Mouse (Mus musculus): ENCODE measurements around the gene Cd8b1. TPM values are rescaled to one million over a fixed set of nuclear protein-coding genes. Genes with fewer than 3 reads are reported as not detected.

Gene Cd8b1
- not detected in 2 replicates for polyA plus RNA-seq (2016; fragmentation: Nextera tagmentation; extraction: Ambion mirVana)

DNA sequence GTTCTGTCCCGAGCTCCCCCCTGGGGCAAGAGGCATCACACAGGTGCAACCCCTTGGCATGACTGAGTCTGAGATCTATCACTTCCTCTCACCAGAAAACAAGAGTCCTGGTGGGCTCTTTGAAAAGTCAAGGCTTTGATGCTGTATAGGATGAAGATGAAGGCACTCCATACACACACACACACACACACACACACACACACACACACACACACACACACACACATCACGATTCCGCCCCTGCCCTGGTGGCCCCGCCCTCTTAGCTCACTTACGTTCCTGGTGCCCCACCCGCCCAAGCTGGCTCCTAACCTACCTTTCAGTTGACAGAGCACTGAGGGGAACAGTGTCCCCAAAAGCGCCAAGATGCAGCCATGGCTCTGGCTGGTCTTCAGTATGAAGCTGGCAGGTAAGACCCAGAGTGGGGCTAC lies at the start of gene Cd8b1:
Cd8b1 (plus strand) TSS at position 298 of the 431 bp plus-strand sequence.
- 86% methylated on average over 7 of the region's 7 CpGs for WGBS
- Histone ChIP-seq H3K27ac (no peak within 1 kb of the TSS), H3K27me3 (no peaks in the 10 kb centered on the region), H3K9me3 (no peaks in the 10 kb centered on the region), H3K9ac (replicated peaks) (no peak within 1 kb of the TSS), H3K4me1 (replicated peaks) (no peaks in the 10 kb centered on the region), H3K4me3 (replicated peaks) (no peak within 1 kb of the TSS), H3K36me3 (no peaks in the 10 kb centered on the region), H3K4me2 (no peak within 1 kb of the TSS)
- no peak for ATAC-seq (ENCODE audit: insufficient number of reproducible peaks, insufficient read depth, low FRiP score, low TSS enrichment, low read depth)

DNA sequence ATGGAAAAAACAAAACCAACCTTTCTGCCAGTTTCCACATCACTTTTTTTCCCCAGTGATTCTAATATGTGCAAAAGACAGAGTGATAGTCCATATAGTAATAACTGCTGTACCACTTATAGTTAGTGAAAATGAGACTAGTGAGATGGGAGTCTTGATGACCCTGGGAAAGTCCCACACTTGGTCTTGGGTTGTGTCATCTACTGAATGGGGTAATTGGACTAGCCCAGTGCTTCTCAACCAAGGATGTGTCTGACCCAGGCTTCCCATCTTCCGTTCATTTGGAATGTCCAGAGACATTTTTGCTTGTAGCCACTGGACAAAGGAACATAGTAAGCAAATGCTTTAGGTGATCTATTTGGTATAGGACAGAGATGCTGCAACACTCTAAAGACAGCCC lies 48.9 kb upstream of the Cd8b1 start:
- no peak overlapping the region for H3K9ac ChIP-seq (replicated peaks)
- H3K27me3 ChIP-seq = no peaks in the 10 kb centered on the region
- no peak overlapping the region for H3K27ac ChIP-seq
- WGBS = 86% methylated on average over 1 of the region's 1 CpGs
- no peak overlapping the region for H3K4me2 ChIP-seq
- H3K36me3 ChIP-seq = no peaks in the 10 kb centered on the region
- H3K4me3 ChIP-seq (replicated peaks) = no peak overlapping the region
- H3K4me1 ChIP-seq (replicated peaks) = peaks cover 15% of the 10 kb centered on the region
- H3K9me3 ChIP-seq = no peaks in the 10 kb centered on the region
- ATAC-seq (ENCODE audit: insufficient number of reproducible peaks, insufficient read depth, low FRiP score, low TSS enrichment, low read depth) = no peak

DNA sequence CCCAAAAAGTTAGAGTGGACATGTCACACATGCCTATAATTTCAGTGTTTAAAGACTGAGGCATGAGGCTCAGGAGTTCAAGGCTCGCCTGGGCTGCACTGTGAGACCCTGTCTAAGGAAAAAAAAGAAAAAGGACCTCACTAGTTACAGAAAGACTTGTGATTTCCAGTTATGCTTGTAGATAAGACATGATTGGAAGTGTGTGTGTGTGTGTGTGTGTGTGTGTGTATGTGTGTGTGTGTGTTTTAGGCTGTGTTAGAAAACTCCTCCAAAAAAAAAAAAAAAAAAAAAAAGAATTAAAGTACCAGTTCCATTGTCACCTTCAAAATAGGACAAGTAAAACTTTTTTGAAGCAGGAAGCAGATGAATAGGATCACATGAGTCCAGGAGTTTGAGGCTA lies 48.0 kb upstream of the Cd8b1 start:
- Histone ChIP-seq H3K9ac (replicated peaks) (no peak overlapping the region), H3K4me2 (no peak overlapping the region), H3K27me3 (no peaks in the 10 kb centered on the region), H3K36me3 (no peaks in the 10 kb centered on the region), H3K27ac (no peak overlapping the region), H3K4me1 (replicated peaks) (peaks cover 15% of the 10 kb centered on the region), H3K9me3 (no peaks in the 10 kb centered on the region), H3K4me3 (replicated peaks) (no peak overlapping the region)
- no peak for ATAC-seq (ENCODE audit: insufficient number of reproducible peaks, insufficient read depth, low FRiP score, low TSS enrichment, low read depth)
- WGBS = 85% methylated on average over 1 of the region's 1 CpGs

DNA sequence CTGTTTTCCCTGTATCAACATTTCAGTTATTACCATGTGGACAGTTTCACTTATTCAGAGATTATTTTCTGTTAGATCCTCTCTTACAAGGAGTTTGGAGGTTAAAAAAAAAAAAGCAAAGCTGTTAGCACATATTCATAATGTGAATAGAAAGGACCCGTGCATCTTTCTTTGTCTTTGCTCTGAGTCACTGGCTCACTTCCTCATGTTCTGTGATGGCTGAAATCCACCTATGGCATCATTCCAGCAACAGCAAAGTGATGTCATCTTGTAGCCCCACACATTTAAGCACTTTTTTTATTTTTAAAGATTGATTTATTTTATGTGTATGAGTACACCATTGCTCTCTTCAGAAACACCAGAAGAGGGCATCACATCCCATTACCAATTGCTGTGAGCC lies 43.2 kb upstream of the Cd8b1 start:
- Histone ChIP-seq H3K4me3 (replicated peaks) (no peak overlapping the region), H3K9me3 (no peaks in the 10 kb centered on the region), H3K9ac (replicated peaks) (no peak overlapping the region), H3K36me3 (peaks cover 6% of the 10 kb centered on the region), H3K27ac (no peak overlapping the region), H3K27me3 (no peaks in the 10 kb centered on the region), H3K4me1 (replicated peaks) (no peaks in the 10 kb centered on the region), H3K4me2 (no peak overlapping the region)
- ATAC-seq (ENCODE audit: insufficient number of reproducible peaks, insufficient read depth, low FRiP score, low TSS enrichment, low read depth) = no peak
- 81% methylated on average over 1 of the region's 1 CpGs for WGBS

DNA sequence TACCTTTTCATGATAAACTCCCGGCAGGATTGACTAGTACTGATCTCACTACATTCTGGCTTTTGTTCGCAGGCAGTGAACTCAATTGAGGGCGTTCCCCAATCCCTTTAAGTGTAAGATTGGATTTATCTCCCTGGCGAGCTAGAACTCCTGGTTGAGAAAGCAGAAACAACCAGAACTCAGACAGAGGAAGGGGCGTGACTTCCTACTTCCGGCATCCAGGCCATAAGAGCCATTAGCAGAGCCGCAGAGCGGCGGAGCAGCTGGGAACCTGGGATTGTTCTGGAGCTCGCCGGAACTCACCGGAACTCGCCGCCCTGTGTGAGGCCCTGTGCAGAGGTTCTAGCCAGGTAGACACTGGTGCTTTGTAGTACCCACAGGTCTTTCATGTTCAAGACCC lies 29.1 kb upstream of the Cd8b1 start:
- H3K27ac ChIP-seq = no peak overlapping the region
- 94% methylated on average over 14 of the region's 14 CpGs for WGBS
- no peak overlapping the region for H3K4me3 ChIP-seq (replicated peaks)
- no peak for ATAC-seq (ENCODE audit: insufficient number of reproducible peaks, insufficient read depth, low FRiP score, low TSS enrichment, low read depth)
- H3K9ac ChIP-seq (replicated peaks) = no peak overlapping the region
- no peak overlapping the region for H3K4me2 ChIP-seq
- no peaks in the 10 kb centered on the region for H3K9me3 ChIP-seq
- no peaks in the 10 kb centered on the region for H3K27me3 ChIP-seq
- H3K36me3 ChIP-seq = no peaks in the 10 kb centered on the region
- H3K4me1 ChIP-seq (replicated peaks) = no peaks in the 10 kb centered on the region

DNA sequence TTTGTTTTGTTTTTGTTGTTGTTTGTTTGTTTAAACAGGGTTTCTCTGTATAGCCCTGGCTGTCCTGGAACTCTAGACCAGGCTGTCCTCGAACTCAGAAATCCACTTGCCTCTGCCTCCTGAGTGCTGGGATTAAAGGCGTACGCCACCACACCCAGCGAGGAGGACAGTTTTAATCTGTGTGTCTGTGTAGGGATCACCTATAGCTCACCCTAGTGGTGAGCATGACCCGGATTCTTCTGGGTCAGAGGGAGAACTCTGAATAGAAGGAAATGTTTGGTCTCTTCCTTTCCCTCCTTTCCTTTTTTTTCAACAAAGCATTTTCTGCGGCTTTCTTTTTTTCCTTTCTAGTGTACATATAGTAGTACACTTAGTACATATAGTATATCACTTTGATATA lies 27.3 kb upstream of the Cd8b1 start:
- Histone ChIP-seq H3K9me3 (no peaks in the 10 kb centered on the region), H3K4me2 (no peak overlapping the region), H3K4me1 (replicated peaks) (no peaks in the 10 kb centered on the region), H3K27me3 (no peaks in the 10 kb centered on the region), H3K36me3 (no peaks in the 10 kb centered on the region), H3K9ac (replicated peaks) (no peak overlapping the region), H3K27ac (no peak overlapping the region), H3K4me3 (replicated peaks) (no peak overlapping the region)
- WGBS = 70% methylated on average over 6 of the region's 6 CpGs
- ATAC-seq (ENCODE audit: insufficient number of reproducible peaks, insufficient read depth, low FRiP score, low TSS enrichment, low read depth) = no peak

DNA sequence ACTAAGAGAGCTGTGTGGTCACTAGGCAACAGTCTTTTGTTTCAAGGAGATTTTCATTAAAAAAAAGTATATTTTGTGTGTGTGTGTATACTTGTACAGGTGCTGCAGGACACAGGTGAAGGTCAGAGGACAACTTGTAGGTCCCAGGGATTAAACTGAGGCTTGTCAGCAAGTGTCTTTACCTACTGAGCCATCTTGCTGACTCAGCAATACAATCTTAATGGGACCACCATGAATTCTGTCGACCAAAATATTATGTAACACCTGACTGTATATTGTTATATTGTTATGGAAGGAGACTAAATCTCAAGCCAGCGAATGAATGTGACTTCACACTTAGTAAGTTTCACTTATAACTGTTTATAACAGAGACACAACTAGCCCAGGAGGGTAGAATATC lies 24.5 kb upstream of the Cd8b1 start:
- Histone ChIP-seq H3K4me3 (replicated peaks) (no peak overlapping the region), H3K9me3 (no peaks in the 10 kb centered on the region), H3K27ac (no peak overlapping the region), H3K4me2 (no peak overlapping the region), H3K4me1 (replicated peaks) (no peaks in the 10 kb centered on the region), H3K36me3 (no peaks in the 10 kb centered on the region), H3K9ac (replicated peaks) (no peak overlapping the region), H3K27me3 (no peaks in the 10 kb centered on the region)
- WGBS = 69% methylated on average over 2 of the region's 2 CpGs
- ATAC-seq (ENCODE audit: insufficient number of reproducible peaks, insufficient read depth, low FRiP score, low TSS enrichment, low read depth) = no peak

DNA sequence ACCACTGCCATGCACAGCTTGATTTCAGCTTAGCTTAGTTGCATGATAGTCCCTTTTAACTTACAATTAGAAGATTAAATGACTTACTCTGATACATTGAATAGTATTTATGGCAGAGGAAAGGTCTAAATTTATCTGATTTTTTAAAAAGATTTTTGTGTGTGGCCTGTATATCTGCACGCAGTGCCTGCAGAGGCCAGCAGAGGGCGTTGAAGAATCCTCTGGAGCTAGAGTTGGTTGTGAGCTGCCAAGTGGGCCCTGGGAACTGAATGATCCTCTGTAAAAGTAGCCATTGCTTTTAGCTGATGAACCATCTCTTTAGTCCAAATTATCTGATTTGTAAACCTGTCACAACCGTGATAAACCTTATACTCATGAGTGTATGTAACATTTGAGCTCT lies 23.8 kb upstream of the Cd8b1 start:
- no peak for ATAC-seq (ENCODE audit: insufficient number of reproducible peaks, insufficient read depth, low FRiP score, low TSS enrichment, low read depth)
- H3K9ac ChIP-seq (replicated peaks) = no peak overlapping the region

DNA sequence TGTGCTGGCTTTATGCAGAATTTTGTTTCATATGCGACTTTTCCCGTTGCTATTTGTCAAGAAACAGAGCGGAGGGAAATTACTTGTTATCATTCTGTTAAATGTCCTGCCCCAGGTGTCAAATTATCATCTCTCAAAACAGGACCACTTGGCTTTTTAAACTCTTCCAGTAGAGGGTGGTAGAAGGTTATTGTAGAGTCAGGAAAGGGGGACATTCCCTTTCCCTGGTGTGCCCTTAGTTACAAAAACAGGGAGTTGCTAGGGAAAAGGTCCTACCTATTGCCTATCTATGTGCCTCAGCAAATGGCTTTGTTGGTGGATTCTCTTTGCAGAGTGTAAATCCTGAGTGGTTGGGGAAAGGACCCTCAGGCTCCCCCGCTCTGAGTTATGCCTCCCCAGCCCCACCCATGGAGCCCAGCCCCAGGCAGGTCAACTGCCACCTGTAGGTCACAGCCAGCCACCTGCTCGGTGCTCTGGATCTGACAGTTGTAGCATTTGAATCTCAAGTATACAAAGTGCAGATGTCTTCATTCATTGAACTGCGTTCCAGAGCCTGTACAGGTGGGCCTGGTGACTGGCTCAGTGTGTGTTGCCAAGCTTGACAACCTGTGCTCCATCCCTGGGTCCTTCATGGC lies 20.4 kb upstream of the Cd8b1 start:
- no peak overlapping the region for H3K4me3 ChIP-seq (replicated peaks)
- H3K4me2 ChIP-seq = no peak overlapping the region
- WGBS = 55% methylated on average over 6 of the region's 6 CpGs
- H3K4me1 ChIP-seq (replicated peaks) = no peaks in the 10 kb centered on the region
- no peaks in the 10 kb centered on the region for H3K9me3 ChIP-seq
- no peak for ATAC-seq (ENCODE audit: insufficient number of reproducible peaks, insufficient read depth, low FRiP score, low TSS enrichment, low read depth)
- H3K36me3 ChIP-seq = no peaks in the 10 kb centered on the region
- no peak overlapping the region for H3K9ac ChIP-seq (replicated peaks)
- H3K27me3 ChIP-seq = no peaks in the 10 kb centered on the region
- no peak overlapping the region for H3K27ac ChIP-seq

More for the DNA sequence above, 23.8 kb upstream of the Cd8b1 start:
- H3K4me2 ChIP-seq = no peak overlapping the region
- WGBS = 37% methylated on average over 3 of the region's 3 CpGs
- H3K36me3 ChIP-seq = no peaks in the 10 kb centered on the region
- H3K27me3 ChIP-seq = no peaks in the 10 kb centered on the region
- no peak overlapping the region for H3K4me3 ChIP-seq (replicated peaks)
- H3K4me1 ChIP-seq (replicated peaks) = no peaks in the 10 kb centered on the region
- no peaks in the 10 kb centered on the region for H3K9me3 ChIP-seq
- H3K27ac ChIP-seq = no peak overlapping the region

DNA sequence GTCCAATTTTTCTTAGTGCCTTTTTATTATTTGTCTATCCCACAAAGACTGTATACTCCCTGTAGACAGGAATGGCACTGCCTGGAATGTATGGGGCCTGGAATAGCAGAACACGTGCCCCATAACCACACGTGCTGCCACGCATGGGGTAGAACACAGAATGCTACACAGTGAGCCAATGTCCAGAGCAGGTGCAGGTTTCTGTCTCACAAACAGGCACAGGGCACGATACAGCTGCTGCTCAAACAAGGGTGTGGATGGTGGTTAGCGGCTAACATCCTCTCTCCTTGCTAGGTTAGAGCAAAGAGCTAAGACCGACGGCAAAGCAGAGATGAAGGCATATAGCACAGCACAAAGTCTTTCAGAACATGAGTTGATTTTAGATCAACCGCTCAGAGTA lies 15.1 kb upstream of the Cd8b1 start:
- H3K36me3 ChIP-seq = no peaks in the 10 kb centered on the region
- no peak overlapping the region for H3K4me3 ChIP-seq (replicated peaks)
- no peaks in the 10 kb centered on the region for H3K27me3 ChIP-seq
- 89% methylated on average over 8 of the region's 8 CpGs for WGBS
- H3K9me3 ChIP-seq = no peaks in the 10 kb centered on the region
- H3K4me1 ChIP-seq (replicated peaks) = no peaks in the 10 kb centered on the region
- H3K4me2 ChIP-seq = no peak overlapping the region
- no peak for ATAC-seq (ENCODE audit: insufficient number of reproducible peaks, insufficient read depth, low FRiP score, low TSS enrichment, low read depth)
- no peak overlapping the region for H3K27ac ChIP-seq
- no peak overlapping the region for H3K9ac ChIP-seq (replicated peaks)

DNA sequence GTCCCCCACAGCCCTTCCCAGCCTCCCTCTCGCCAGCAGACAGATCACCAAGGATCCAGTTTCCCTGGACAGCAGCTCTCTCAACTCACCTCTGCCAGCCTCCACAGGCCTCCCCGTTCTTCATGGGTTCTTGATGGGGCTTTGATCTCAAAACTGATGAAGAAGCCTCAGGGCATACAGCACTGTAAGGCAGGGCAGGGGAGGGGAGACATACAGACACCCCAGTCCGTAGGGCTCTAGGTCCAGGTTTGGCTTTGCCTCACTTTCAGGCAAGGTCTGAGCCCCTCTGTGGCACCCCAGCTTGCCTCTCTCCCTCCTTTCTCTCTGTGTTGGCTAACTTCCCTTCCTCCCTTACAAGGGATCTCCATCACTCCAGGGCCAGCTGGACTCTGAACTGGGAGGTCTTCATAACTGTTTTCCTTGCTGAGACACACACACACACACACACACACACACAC lies 733 bp upstream of the Cd8b1 start, which contains the start of gene Smyd1:
Smyd1 (minus strand) TSS at position 408 of the 458 bp plus-strand sequence.
- Histone ChIP-seq H3K4me1 (replicated peaks) (no peaks in the 10 kb centered on the region), H3K36me3 (no peaks in the 10 kb centered on the region), H3K4me3 (replicated peaks) (no peak within 1 kb of the TSS), H3K9me3 (no peaks in the 10 kb centered on the region), H3K4me2 (no peak within 1 kb of the TSS), H3K27me3 (no peaks in the 10 kb centered on the region), H3K9ac (replicated peaks) (no peak within 1 kb of the TSS), H3K27ac (no peak within 1 kb of the TSS)
- ATAC-seq (ENCODE audit: insufficient number of reproducible peaks, insufficient read depth, low FRiP score, low TSS enrichment, low read depth) = no peak
- WGBS = 48% methylated on average over 3 of the region's 3 CpGs

DNA sequence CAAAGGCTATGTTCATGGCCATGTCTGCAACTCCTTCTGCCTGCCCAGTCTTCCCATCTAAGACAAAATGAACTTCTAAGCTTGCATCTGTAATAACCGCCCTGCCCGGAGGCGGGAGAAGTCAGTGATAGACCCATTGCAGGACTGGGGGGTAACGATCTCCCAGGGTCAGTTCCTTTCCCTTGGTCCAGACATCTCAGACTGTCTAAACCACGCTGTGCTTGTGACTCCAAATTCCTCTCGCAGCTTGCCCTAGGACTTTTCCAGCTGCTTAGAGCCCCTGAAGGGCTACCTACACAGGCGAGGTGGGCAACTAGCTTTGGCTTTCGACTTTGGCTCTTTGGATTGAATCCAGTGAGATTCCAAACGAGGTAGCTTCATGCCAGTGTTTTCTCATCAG lies 2.2 kb downstream of the Cd8b1 start:
- no peak for ATAC-seq (ENCODE audit: insufficient number of reproducible peaks, insufficient read depth, low FRiP score, low TSS enrichment, low read depth)
- H3K4me2 ChIP-seq = no peak overlapping the region
- WGBS = 88% methylated on average over 9 of the region's 9 CpGs

More for the DNA sequence above, 2.2 kb downstream of the Cd8b1 start:
- Histone ChIP-seq H3K9ac (replicated peaks) (no peak overlapping the region), H3K4me3 (replicated peaks) (no peak overlapping the region), H3K27ac (no peak overlapping the region), H3K4me1 (replicated peaks) (no peaks in the 10 kb centered on the region), H3K27me3 (no peaks in the 10 kb centered on the region), H3K36me3 (no peaks in the 10 kb centered on the region), H3K9me3 (no peaks in the 10 kb centered on the region)

Measured in limb, embryonic 12.5 days (tissue).